Mouse (Mus musculus): ENCODE data around the gene Lrrc42.

Gene Lrrc42

GRCm38 (mm10) chr4:107198072-107198471 lies 55.3 kb downstream of the Lrrc42 start:
- no peak for DNase-seq (ENCODE audit: low read depth, low spot score)

GRCm38 (mm10) chr4:107196454-107196853 lies 56.9 kb downstream of the Lrrc42 start:
- no peak for DNase-seq (ENCODE audit: low read depth, low spot score)

DNA sequence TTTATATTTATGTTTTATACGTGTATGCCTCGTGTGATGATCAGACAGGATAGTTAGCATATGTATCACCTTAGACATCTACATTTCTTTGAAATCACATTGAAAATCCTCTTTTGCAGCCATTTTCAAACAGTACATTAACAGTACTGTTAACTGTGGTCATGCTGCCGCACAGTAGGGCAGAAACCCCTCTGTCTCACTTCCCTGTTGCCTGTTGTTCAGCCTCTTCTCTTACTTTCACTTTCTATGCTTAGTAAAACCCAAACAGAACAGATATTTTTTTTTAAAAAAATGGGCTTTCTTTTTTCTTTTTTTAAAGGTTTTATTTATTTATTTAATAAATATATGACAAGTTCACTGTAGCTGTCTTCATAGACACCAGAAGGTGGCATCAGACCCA lies 59.5 kb downstream of the Lrrc42 start:
- no peak for DNase-seq (ENCODE audit: low read depth, low spot score)

GRCm38 (mm10) chr4:107185703-107186102 lies 67.6 kb downstream of the Lrrc42 start:
- no peak for DNase-seq (ENCODE audit: low read depth, low spot score)
